Mouse (Mus musculus): ENCODE data around the gene Arhgap22. TPM values are rescaled to one million over a fixed set of nuclear protein-coding genes. Genes with fewer than 3 reads are reported as not detected.

Gene Arhgap22
- total and polyA plus RNA-seq, 3 experiments: 0.17 to 0.39 (median 0.29) TPM

GRCm38 (mm10) chr14:33207011-33207410, 6.8 kb upstream of the Arhgap22 start:
- in situ Hi-C loops (cut with MboI; ENCODE audit: low pct_ligation_motif_present, low pct_unique_long_range_greater_than_20kb, low sequenced_read_pairs): no loop called here

GRCm38 (mm10) chr14:33208331-33208730, 5.5 kb upstream of the Arhgap22 start:
- Histone ChIP-seq H3K4me3 (replicated peaks in 1 of 3; ENCODE audit: low read depth in 2 of 3, low read length in 2 of 3, poor library complexity in 1 of 3) (no peak overlapping the region), H3K27me3 (replicated peaks) (peaks cover 4% of the 10 kb centered on the region), H3K27ac (ENCODE audit: insufficient read depth, low read depth) (no peak overlapping the region), H3K36me3 (replicated peaks in 1 of 2; ENCODE audit: control insufficient read depth in 1 of 2, insufficient read depth in 1 of 2, low read length in 1 of 2) (no peaks in the 10 kb centered on the region), H3K9ac (ENCODE audit: insufficient read depth, low read depth) (no peak overlapping the region), H3K4me1 (ENCODE audit: control insufficient read depth in 1 of 2, insufficient read depth in 2 of 2) (peaks cover 11 to 32% of the 10 kb centered on the region in 2 experiments), H3K79me2 (replicated peaks; ENCODE audit: control insufficient read depth, extremely low read depth, insufficient read depth, poor library complexity, severe bottlenecking) (no peaks in the 10 kb centered on the region), H3K9me3 (replicated peaks; ENCODE audit: low read length) (no peaks in the 10 kb centered on the region), H3K4me2 (ENCODE audit: insufficient read depth, low read depth, poor library complexity, severe bottlenecking) (no peak overlapping the region)
- in situ Hi-C loops (cut with MboI; ENCODE audit: low pct_ligation_motif_present, low pct_unique_long_range_greater_than_20kb, low sequenced_read_pairs): no loop called here
- dilution Hi-C loops (cut with MboI; ENCODE audit: extremely low pct_ligation_motif_present, extremely low pct_unique_long_range_greater_than_20kb, low sequenced_read_pairs): no loop called here
- no peak for TF ChIP-seq JUND (conservative IDR thresholded peaks at IDR 0.05; ENCODE audit: low read depth, low read length)
- no peak for TF ChIP-seq SMC3 (IDR thresholded peaks at IDR 0.05; ENCODE audit: low read depth, low read length)
- TF ChIP-seq TBP (conservative IDR thresholded peaks at IDR 0.05; ENCODE audit: low read depth, low read length): no peak
- no peak for TF ChIP-seq MAZ (IDR thresholded peaks at IDR 0.05; ENCODE audit: low read depth, low read length)
- no peak for TF ChIP-seq MEF2A (IDR thresholded peaks at IDR 0.05; ENCODE audit: borderline replicate concordance, low read depth, low read length)
- no peak for TF ChIP-seq USF1 (IDR thresholded peaks at IDR 0.05; ENCODE audit: low read depth, low read length)
- DNase-seq (ENCODE audit: extremely low read depth): no peak

More at GRCm38 (mm10) chr14:33207011-33207410, 6.8 kb upstream of the Arhgap22 start:
- Histone ChIP-seq H3K9me3 (replicated peaks; ENCODE audit: low read length) (no peaks in the 10 kb centered on the region), H3K4me1 (ENCODE audit: control insufficient read depth in 1 of 2, insufficient read depth in 2 of 2) (peaks cover 7 to 32% of the 10 kb centered on the region in 2 experiments), H3K9ac (ENCODE audit: insufficient read depth, low read depth) (no peak overlapping the region), H3K79me2 (replicated peaks; ENCODE audit: control insufficient read depth, extremely low read depth, insufficient read depth, poor library complexity, severe bottlenecking) (no peaks in the 10 kb centered on the region), H3K4me3 (replicated peaks in 1 of 3; ENCODE audit: low read depth in 2 of 3, low read length in 2 of 3, poor library complexity in 1 of 3) (no peak overlapping the region), H3K27me3 (replicated peaks) (peaks cover 4% of the 10 kb centered on the region), H3K36me3 (replicated peaks in 1 of 2; ENCODE audit: control insufficient read depth in 1 of 2, insufficient read depth in 1 of 2, low read length in 1 of 2) (no peaks in the 10 kb centered on the region), H3K27ac (ENCODE audit: insufficient read depth, low read depth) (no peak overlapping the region), H3K4me2 (ENCODE audit: insufficient read depth, low read depth, poor library complexity, severe bottlenecking) (no peak overlapping the region)
- DNase-seq (ENCODE audit: extremely low read depth): peak; percentile 69
- dilution Hi-C loops (cut with MboI; ENCODE audit: extremely low pct_ligation_motif_present, extremely low pct_unique_long_range_greater_than_20kb, low sequenced_read_pairs): no loop called here
- TF ChIP-seq PAX5 (IDR thresholded peaks at IDR 0.05; ENCODE audit: low read length) (no peak), TBP (conservative IDR thresholded peaks at IDR 0.05; ENCODE audit: low read depth, low read length) (no peak), ZMIZ1 (IDR thresholded peaks at IDR 0.05; ENCODE audit: low read depth, low read length) (no peak), IRF4 (IDR thresholded peaks at IDR 0.05; ENCODE audit: low read depth, low read length) (no peak), NELFE (IDR thresholded peaks at IDR 0.05; ENCODE audit: low read depth, low read length) (no peak), ELF1 (IDR thresholded peaks at IDR 0.05; ENCODE audit: low read depth, low read length) (no peak), CHD1 (IDR thresholded peaks at IDR 0.05; ENCODE audit: low read depth, low read length) (no peak), CHD2 (IDR thresholded peaks at IDR 0.05; ENCODE audit: low read length) (no peak), POLR2A (IDR thresholded peaks at IDR 0.05; ENCODE audit: low read depth, low read length) (no peak), SMC3 (IDR thresholded peaks at IDR 0.05; ENCODE audit: low read depth, low read length) (peak; percentile 59), CTCF (conservative IDR thresholded peaks at IDR 0.05 in 1 of 2, IDR thresholded peaks at IDR 0.05 in 1 of 2; ENCODE audit: low read depth in 2 of 2, low read length in 2 of 2) (peak; percentile 67 to 79), E2F4 (IDR thresholded peaks at IDR 0.05; ENCODE audit: insufficient replicate concordance, low read depth, low read length) (no peak), USF2 (conservative IDR thresholded peaks at IDR 0.05; ENCODE audit: low read depth, low read length) (no peak), MAFK (IDR thresholded peaks at IDR 0.05; ENCODE audit: insufficient replicate concordance, low read length) (no peak), MAZ (IDR thresholded peaks at IDR 0.05; ENCODE audit: low read depth, low read length) (peak; percentile 75; the same call in 1 of the 2 replicates), MAX (IDR thresholded peaks at IDR 0.05; ENCODE audit: low read length) (no peak), TCF12 (IDR thresholded peaks at IDR 0.05; ENCODE audit: low read depth, low read length) (peak; percentile 28; the same call in 1 of the 2 replicates), MYC (IDR thresholded peaks at IDR 0.05; ENCODE audit: low read depth, low read length) (no peak), JUN (IDR thresholded peaks at IDR 0.05; ENCODE audit: insufficient read depth, low read depth, low read length) (no peak), HCFC1 (IDR thresholded peaks at IDR 0.05; ENCODE audit: low read depth, low read length) (no peak), KAT2A (IDR thresholded peaks at IDR 0.05; ENCODE audit: insufficient replicate concordance, low read length) (0 out of 2 replicates have a peak, but pooled peaks have one; percentile 15), JUND (conservative IDR thresholded peaks at IDR 0.05; ENCODE audit: low read depth, low read length) (no peak), RAD21 (IDR thresholded peaks at IDR 0.05; ENCODE audit: low read depth, low read length) (peak; percentile 56), ZKSCAN1 (IDR thresholded peaks at IDR 0.05; ENCODE audit: borderline replicate concordance, low read depth, low read length) (no peak), GABPA (IDR thresholded peaks at IDR 0.05; ENCODE audit: insufficient replicate concordance, low read depth, low read length) (no peak)

Data from CH12.LX (cell line).